Mouse (Mus musculus) embryonic facial prominence, embryonic 11.5 days (tissue): ENCODE data around the gene 1700028K03Rik. TPM values are rescaled to one million over a fixed set of nuclear protein-coding genes. Genes with fewer than 3 reads are reported as not detected.

Source experiments
- ATAC-seq: fragments of 200-750 bp; cut with Nextera tagmentation; replicated peaks from 2 replicates; pipeline ENCODE4 v1.8.0; 2017; ENCODE audit warnings: low read depth; ENCODE audit not compliant: insufficient number of reproducible peaks, low FRiP score, low TSS enrichment
- DNase-seq: peaks from one replicate; pipeline ENCODE4 v3.0.0-alpha.2; 2015; ENCODE audit warnings: low spot score
- H3K27ac ChIP-seq: fragments of 300-500 bp; sonication (generic); replicated peaks from 2 replicates; pipeline ENCODE4 v1.5.1; 2014; ENCODE audit warnings: mild to moderate bottlenecking, low read depth, low read length, control low read depth
- H3K27me3 ChIP-seq: fragments of 300-500 bp; sonication (generic); 2 replicates; pipeline ENCODE4 v1.6.1; 2014; ENCODE audit warnings: mild to moderate bottlenecking, low read length, moderate library complexity, mixed read lengths; ENCODE audit not compliant: control insufficient read depth, insufficient read depth
- H3K36me3 ChIP-seq: fragments of 300-500 bp; sonication (generic); replicated peaks from 2 replicates; pipeline ENCODE4 v1.6.1; 2014; ENCODE audit warnings: low read depth, mild to moderate bottlenecking, low read length, moderate library complexity, mixed read lengths; ENCODE audit not compliant: control insufficient read depth, insufficient read depth
- H3K4me1 ChIP-seq: fragments of 300-500 bp; sonication (generic); 2 replicates; pipeline ENCODE4 v1.6.1; 2014; ENCODE audit warnings: low read length, mixed read lengths; ENCODE audit not compliant: control insufficient read depth, insufficient read depth
- H3K4me2 ChIP-seq: fragments of 300-500 bp; sonication (generic); 2 replicates; pipeline ENCODE4 v1.6.1; 2014; ENCODE audit warnings: low read depth, mild to moderate bottlenecking, control low read depth, low read length, moderate library complexity
- H3K4me3 ChIP-seq: fragments of 300-500 bp; sonication (generic); 2 replicates; pipeline ENCODE4 v1.5.1; 2014; ENCODE audit warnings: low read depth, low read length, control low read depth
- H3K9ac ChIP-seq: fragments of 300-500 bp; sonication (generic); replicated peaks from 2 replicates; pipeline ENCODE4 v1.6.1; 2014; ENCODE audit warnings: mild to moderate bottlenecking, control low read depth, low read length
- H3K9me3 ChIP-seq: fragments of 300-500 bp; sonication (generic); replicated peaks from 2 replicates; pipeline ENCODE4 v1.6.1; 2016; ENCODE audit warnings: mild to moderate bottlenecking, low read length, inconsistent platforms, mixed read lengths; ENCODE audit not compliant: control insufficient read depth
- WGBS: fragments of 180-500 bp; shearing (Covaris S2); extraction: QIAGEN DNeasy Blood & Tissue Kit; methylation state at CpG from one replicate; pipeline ENCODE4 v1.1.7; 2014; 5-methylcytosine and 5-hydroxymethylcytosine counted together
- polyA plus RNA-seq: library from polyadenylated mRNA; unstranded; fragments of >200 nt; fragmentation: Nextera tagmentation; extraction: Ambion mirVana; gene quantifications from 2 replicates; pipeline ENCODE4 v1.2.1, GENCODE M21; 2014

The 1700028K03Rik gene
- polyA plus RNA-seq = 0.08 TPM in 1 of 2 replicates, not detected in the other

DNA sequence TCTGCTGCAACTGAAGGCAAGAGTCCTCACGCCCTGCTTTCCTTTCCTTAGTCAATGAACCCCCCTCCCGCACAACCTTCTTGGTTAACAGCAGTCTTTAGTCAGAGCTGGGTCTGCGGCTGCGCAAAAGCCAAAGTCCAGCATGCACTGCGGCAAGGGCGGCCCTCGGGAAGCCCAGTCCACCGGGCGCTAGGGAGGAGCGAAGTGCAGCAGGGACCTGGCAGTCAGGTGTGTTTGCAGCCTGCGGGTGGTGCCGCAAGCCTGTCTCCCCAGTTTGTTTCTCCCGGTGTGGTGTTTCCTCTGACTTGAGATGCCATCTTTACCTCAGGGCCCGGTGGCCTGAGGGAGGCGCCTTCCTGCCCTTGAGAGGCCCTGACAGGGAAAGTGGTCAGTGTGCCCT, at the start of gene 1700028K03Rik:
TSS of gene 1700028K03Rik (plus strand) at position 129 of the 400 bp plus-strand sequence.
- Histone ChIP-seq H3K36me3 (no peaks in the 10 kb centered on the region), H3K4me1 (no peaks in the 10 kb centered on the region), H3K9me3 (no peaks in the 10 kb centered on the region), H3K4me2 (no peak within 1 kb of the TSS; the same call in 1 of the 2 replicates), H3K4me3 (no peak within 1 kb of the TSS), H3K27ac (no peak within 1 kb of the TSS), H3K27me3 (no peaks in the 10 kb centered on the region), H3K9ac (no peak within 1 kb of the TSS)
- ATAC-seq = no peak
- WGBS = 64% methylated on average over 15 of the region's 15 CpGs
- DNase-seq = no peak

GRCm38 (mm10) chr5:107488996-107489395, 45.5 kb upstream of the 1700028K03Rik start:
- H3K27me3 ChIP-seq = no peaks in the 10 kb centered on the region
- H3K9me3 ChIP-seq = no peaks in the 10 kb centered on the region
- no peak overlapping the region for H3K9ac ChIP-seq
- no peaks in the 10 kb centered on the region for H3K4me1 ChIP-seq
- H3K27ac ChIP-seq = no peak overlapping the region
- no peak overlapping the region for H3K4me2 ChIP-seq
- H3K36me3 ChIP-seq = no peaks in the 10 kb centered on the region
- ATAC-seq (no peak), DNase-seq (no peak)
- WGBS = 69% methylated on average over 4 of the region's 4 CpGs
- no peak overlapping the region for H3K4me3 ChIP-seq

GRCm38 (mm10) chr5:107491036-107491435, 43.5 kb upstream of the 1700028K03Rik start:
- DNase-seq (no peak), ATAC-seq (no peak)
- Histone ChIP-seq H3K4me3 (no peak overlapping the region), H3K27me3 (no peaks in the 10 kb centered on the region), H3K9ac (no peak overlapping the region), H3K27ac (no peak overlapping the region), H3K4me2 (no peak overlapping the region), H3K36me3 (no peaks in the 10 kb centered on the region), H3K4me1 (no peaks in the 10 kb centered on the region), H3K9me3 (no peaks in the 10 kb centered on the region)
- WGBS = 79% methylated on average over 9 of the region's 9 CpGs

DNA sequence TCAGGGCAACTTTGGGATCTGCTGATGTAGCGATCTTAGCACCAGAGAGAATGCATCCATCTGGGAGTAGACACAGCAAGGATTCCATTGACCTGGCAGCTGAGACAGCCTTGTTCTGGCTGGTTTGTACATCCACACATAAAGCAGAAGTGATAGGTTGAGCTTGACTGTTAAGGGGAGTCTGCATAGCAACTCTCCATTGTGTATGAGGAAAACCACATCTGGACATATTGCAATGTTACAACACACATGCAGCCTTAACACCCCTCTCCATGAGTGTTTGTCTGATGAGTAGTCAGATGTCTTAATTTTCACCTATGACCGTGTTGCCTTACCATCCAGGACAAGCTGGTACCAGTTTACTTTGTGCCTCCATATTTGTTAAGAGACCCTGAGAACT, 42.0 kb upstream of the 1700028K03Rik start:
- Histone ChIP-seq H3K27ac (no peak overlapping the region), H3K9me3 (no peaks in the 10 kb centered on the region), H3K4me1 (no peaks in the 10 kb centered on the region), H3K4me3 (no peak overlapping the region), H3K4me2 (no peak overlapping the region), H3K27me3 (no peaks in the 10 kb centered on the region), H3K36me3 (no peaks in the 10 kb centered on the region), H3K9ac (no peak overlapping the region)
- DNase-seq (no peak), ATAC-seq (no peak)
- 84% methylated on average over 2 of the region's 2 CpGs for WGBS

DNA sequence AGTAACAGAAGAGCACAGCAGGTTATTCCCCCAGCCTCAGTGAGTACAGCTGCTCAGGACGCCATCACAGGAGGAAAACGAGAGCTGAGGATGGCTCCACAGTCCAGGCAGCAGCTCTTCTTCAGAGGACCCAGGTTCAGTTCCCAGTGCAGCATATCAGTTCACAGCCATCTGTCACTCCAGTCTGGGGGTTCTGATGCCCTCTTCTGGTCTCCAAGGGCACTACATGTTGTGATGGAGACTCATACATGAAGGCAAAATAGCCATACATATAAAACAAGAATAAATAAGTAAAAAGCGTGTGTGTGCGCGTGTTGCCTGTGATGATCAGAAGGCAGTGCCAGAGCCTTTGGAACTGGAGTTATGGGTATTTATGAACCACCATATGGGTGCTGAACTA, 39.8 kb upstream of the 1700028K03Rik start:
- no peak for DNase-seq
- no peaks in the 10 kb centered on the region for H3K36me3 ChIP-seq
- no peak overlapping the region for H3K9ac ChIP-seq
- H3K27ac ChIP-seq = no peak overlapping the region
- H3K4me2 ChIP-seq = no peak overlapping the region
- no peaks in the 10 kb centered on the region for H3K9me3 ChIP-seq
- no peaks in the 10 kb centered on the region for H3K4me1 ChIP-seq
- no peak for ATAC-seq
- 94% methylated on average over 5 of the region's 5 CpGs for WGBS
- no peaks in the 10 kb centered on the region for H3K27me3 ChIP-seq
- no peak overlapping the region for H3K4me3 ChIP-seq

DNA sequence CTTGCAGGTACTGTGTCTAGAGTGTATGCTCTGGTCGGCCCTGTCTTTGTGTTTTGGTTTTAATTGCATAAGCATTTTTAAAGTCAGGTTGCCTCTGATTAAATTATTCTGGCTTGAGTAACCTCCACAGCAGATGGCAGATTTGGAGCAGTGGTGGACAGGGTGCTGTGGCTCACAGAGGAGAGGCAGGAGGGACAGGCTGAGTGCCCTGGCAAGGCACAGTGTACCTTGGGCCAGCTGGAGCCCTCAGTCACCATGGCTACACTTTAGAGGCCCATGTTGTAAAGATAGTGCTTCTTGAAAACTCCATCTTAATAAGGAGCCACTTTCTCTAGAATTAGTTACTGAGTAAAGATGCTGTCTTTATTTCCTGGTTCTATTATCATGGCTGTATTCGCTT, 38.5 kb upstream of the 1700028K03Rik start:
- DNase-seq (no peak), ATAC-seq (no peak)
- H3K27me3 ChIP-seq = no peaks in the 10 kb centered on the region
- H3K4me3 ChIP-seq = no peak overlapping the region
- no peaks in the 10 kb centered on the region for H3K9me3 ChIP-seq
- no peak overlapping the region for H3K27ac ChIP-seq
- H3K4me2 ChIP-seq = no peak overlapping the region
- no peak overlapping the region for H3K9ac ChIP-seq
- WGBS = 90% methylated on average over 2 of the region's 2 CpGs
- no peaks in the 10 kb centered on the region for H3K4me1 ChIP-seq
- H3K36me3 ChIP-seq = no peaks in the 10 kb centered on the region

DNA sequence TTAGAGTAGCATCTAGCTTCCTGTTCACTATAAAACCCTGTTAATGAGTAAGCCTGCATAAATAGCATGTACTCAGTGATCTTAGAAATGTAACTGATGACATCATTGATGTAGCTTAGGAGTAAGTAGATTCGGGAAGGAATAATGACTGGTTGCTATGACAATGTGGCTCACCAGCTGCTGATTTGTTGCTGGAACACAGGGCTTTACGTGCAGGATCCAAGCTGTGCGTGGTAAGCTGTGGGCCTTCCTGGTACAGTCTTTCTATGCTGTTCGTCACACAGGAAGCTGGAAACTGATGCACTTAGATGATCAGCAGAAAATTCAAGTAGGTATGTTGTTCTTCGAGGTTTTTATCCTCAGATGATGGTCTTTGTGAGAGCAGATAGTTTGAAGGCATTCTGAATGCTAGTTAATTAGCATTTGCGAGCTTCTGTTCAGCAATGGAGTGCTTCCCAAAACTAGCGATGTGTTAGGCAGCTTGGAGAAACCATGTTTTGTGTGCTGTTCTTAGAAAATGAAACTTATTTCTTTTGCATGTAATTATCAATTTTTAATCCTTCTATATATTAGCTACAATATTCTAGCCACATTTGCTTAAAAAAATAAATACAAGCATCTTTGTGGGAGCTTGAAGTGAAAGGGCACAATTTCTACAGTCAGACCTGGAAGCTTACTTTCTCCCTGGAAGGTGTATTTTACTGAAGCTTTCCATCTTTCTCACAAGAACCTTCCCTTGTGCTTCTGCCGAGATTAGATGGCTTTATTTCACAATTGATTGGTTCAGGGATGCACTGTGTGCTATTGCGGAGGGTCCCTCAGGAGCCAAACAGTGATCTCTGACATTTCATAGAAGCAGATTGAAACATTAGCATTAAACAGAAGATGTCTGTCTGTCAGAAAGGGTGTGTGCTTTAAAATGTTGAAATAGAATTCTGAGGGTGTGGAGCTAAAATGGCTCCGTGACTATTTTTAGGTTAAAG, 36.7 kb upstream of the 1700028K03Rik start:
- H3K4me2 ChIP-seq = no peak overlapping the region
- no peaks in the 10 kb centered on the region for H3K36me3 ChIP-seq
- DNase-seq = peak; percentile 50
- no peaks in the 10 kb centered on the region for H3K4me1 ChIP-seq
- no peak overlapping the region for H3K9ac ChIP-seq
- 66% methylated on average over 10 of the region's 10 CpGs for WGBS
- no peaks in the 10 kb centered on the region for H3K9me3 ChIP-seq
- H3K27me3 ChIP-seq = no peaks in the 10 kb centered on the region
- 0 out of 2 replicates have a peak, but pooled peaks have one; percentile 65 for ATAC-seq
- no peak overlapping the region for H3K4me3 ChIP-seq
- no peak overlapping the region for H3K27ac ChIP-seq

DNA sequence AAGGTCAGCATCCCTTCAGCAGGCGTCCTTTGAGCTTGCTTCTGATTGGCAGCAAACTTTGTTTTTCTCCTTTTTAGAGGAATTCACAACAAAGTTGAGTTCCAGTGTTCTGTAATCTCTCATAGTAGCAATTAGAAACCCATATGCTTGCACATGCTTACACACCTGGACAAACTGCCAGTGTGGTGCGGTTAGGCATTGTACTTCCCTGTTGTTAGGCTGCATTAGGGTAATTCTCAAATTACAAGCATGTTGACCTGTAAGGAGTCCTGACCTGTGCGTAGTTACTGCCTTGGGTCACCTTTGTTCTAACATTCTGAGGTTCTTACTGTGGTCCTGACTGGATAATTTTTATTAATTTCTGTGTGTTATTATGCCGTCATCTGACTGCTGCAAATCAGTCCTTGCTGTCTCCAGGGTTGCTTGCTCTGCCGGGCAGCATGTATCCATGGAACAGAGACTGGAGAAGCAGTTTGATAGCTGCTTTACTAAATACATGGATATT, 35.7 kb upstream of the 1700028K03Rik start:
- ATAC-seq (no peak), DNase-seq (peak; percentile 16)
- no peak overlapping the region for H3K9ac ChIP-seq
- H3K4me2 ChIP-seq = no peak overlapping the region
- WGBS = 40% methylated on average over 5 of the region's 5 CpGs
- H3K27ac ChIP-seq = no peak overlapping the region
- no peaks in the 10 kb centered on the region for H3K27me3 ChIP-seq
- H3K36me3 ChIP-seq = no peaks in the 10 kb centered on the region
- no peaks in the 10 kb centered on the region for H3K4me1 ChIP-seq
- H3K9me3 ChIP-seq = no peaks in the 10 kb centered on the region
- no peak overlapping the region for H3K4me3 ChIP-seq
